Mouse (Mus musculus): ENCODE results near the gene Tcf20. TPM values are rescaled to one million over a fixed set of nuclear protein-coding genes. Genes with fewer than 3 reads are reported as not detected.

Gene Tcf20
- total and polyA plus RNA-seq, 3 experiments, result 34.7 to 92.0 (median 91.8) TPM

DNA sequence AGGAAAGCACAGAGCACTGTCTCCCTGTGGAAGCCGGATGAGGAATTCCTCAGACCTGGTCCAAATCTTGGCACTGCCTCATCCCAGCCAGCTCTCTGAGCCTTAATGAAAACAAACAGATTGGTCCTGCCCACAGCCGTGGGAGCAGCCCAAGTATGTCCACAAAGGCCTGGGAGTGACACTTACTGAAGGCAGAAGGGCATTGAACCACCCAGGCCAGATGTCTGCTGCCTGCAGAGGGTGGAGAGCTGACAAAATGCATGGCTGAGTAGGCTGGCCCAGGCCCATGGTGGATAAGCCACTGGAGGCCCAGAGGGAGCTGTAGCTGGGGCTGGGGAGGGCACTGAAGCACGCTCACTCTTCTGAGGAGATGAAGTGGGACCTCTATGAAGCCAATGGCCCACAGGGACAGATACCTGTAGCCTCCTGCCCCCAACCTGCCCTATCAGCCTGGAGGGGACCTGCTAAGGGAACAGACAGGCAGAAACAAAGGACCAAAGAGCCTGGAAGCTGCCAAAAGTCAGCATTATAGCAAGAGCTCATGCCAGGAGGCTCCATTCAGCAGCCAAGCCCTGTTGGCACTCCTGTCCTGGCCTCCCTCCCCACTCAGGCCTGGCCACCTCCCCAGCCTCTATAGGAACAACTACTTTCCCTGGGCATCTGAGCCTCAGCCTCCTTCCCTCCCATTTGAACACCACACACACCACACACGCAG lies 54.6 kb downstream of the Tcf20 start:
- no peak for DNase-seq (ENCODE audit: low read depth, low spot score)
- no peak overlapping the region for H3K9ac ChIP-seq (ENCODE audit: control insufficient read depth, low read depth, low read length, poor library complexity, severe bottlenecking)
- TF ChIP-seq NELFE (IDR thresholded peaks at IDR 0.05; ENCODE audit: low read depth, low read length), result no peak
- TF ChIP-seq MAZ (IDR thresholded peaks at IDR 0.05; ENCODE audit: low read depth, low read length), result no peak
- no peak for TF ChIP-seq MYC (IDR thresholded peaks at IDR 0.05; ENCODE audit: low read depth, low read length)
- no peak for TF ChIP-seq ZC3H11A (IDR thresholded peaks at IDR 0.05; ENCODE audit: low read depth, low read length)
- TF ChIP-seq KAT2A (conservative IDR thresholded peaks at IDR 0.05; ENCODE audit: low read depth, low read length), result no peak
- no peak for TF ChIP-seq NRF1 (IDR thresholded peaks at IDR 0.05; ENCODE audit: insufficient read depth, low read depth, low read length, poor library complexity, severe bottlenecking)
- no peak for TF ChIP-seq SIN3A (IDR thresholded peaks at IDR 0.05; ENCODE audit: low read length)
- no peak for TF ChIP-seq JUND (IDR thresholded peaks at IDR 0.05; ENCODE audit: low read depth, low read length)
- TF ChIP-seq CHD1 (IDR thresholded peaks at IDR 0.05; ENCODE audit: low read depth, low read length), result no peak
- TF ChIP-seq USF2 (IDR thresholded peaks at IDR 0.05; ENCODE audit: borderline replicate concordance in 1 of 2, insufficient read depth in 1 of 2, low read depth in 1 of 2, low read length in 2 of 2), result no peak
- no peak for TF ChIP-seq TAL1 (IDR thresholded peaks at IDR 0.05; ENCODE audit: low read length)
- TF ChIP-seq POLR2A (IDR thresholded peaks at IDR 0.05; ENCODE audit: control insufficient read depth in 1 of 2, insufficient read depth in 1 of 2, low read depth in 1 of 2, low read length in 2 of 2, poor library complexity in 1 of 2), result no peak
- TF ChIP-seq GABPA (IDR thresholded peaks at IDR 0.05; ENCODE audit: low read depth, low read length), result no peak
- no peak for TF ChIP-seq ETS1 (IDR thresholded peaks at IDR 0.05; ENCODE audit: low read depth, low read length)
- no peak for TF ChIP-seq MXI1 (IDR thresholded peaks at IDR 0.05; ENCODE audit: low read depth, low read length)
- H3K79me2 ChIP-seq (ENCODE audit: control insufficient read depth, insufficient read depth, low read length, poor library complexity), result no peaks in the 10 kb centered on the region
- no peaks in the 10 kb centered on the region for H3K4me1 ChIP-seq (ENCODE audit: control insufficient read depth in 1 of 2, insufficient read depth in 2 of 2, low read length in 2 of 2)
- H3K4me3 ChIP-seq (ENCODE audit: control insufficient read depth in 1 of 2, insufficient read depth in 1 of 2, low read depth in 2 of 2, low read length in 2 of 2), result no peak overlapping the region
- no peak overlapping the region for H3K27ac ChIP-seq (ENCODE audit: control insufficient read depth, low read depth, low read length)
- H3K27me3 ChIP-seq (ENCODE audit: control insufficient read depth in 1 of 2, insufficient read depth in 2 of 2, low read length in 2 of 2), result peaks cover 0 to 3% of the 10 kb centered on the region in 2 experiments
- no peaks in the 10 kb centered on the region for H3K36me3 ChIP-seq (ENCODE audit: control insufficient read depth in 1 of 2, insufficient read depth in 2 of 2, low read length in 2 of 2)
- H3K9me3 ChIP-seq (replicated peaks; ENCODE audit: insufficient read depth, low read length), result no peaks in the 10 kb centered on the region

DNA sequence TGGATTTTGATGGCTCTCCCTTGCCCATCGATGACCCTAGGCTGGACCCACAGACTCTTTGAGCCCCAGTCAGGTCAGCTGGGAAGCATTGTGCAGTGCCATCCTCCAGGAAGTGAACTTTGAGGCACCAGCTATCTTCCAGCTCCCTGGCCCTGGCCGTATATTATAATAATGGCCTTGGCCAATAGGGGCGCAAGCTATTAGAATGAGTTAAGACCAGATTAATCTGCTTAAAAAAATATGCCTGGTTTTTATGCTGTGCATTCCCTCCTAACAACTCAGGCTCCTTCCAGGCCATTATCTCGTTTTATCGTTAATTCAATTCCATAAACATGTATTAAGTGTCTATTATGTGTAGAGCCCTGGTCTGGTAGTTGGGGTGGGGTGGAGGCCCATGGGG lies 56.2 kb downstream of the Tcf20 start:
- Histone ChIP-seq H3K27me3 (ENCODE audit: control insufficient read depth in 1 of 2, insufficient read depth in 2 of 2, low read length in 2 of 2) (peaks cover 3 to 9% of the 10 kb centered on the region in 2 experiments), H3K27ac (ENCODE audit: control insufficient read depth, low read depth, low read length) (no peak overlapping the region), H3K4me1 (ENCODE audit: control insufficient read depth in 1 of 2, insufficient read depth in 2 of 2, low read length in 2 of 2) (no peaks in the 10 kb centered on the region), H3K36me3 (ENCODE audit: control insufficient read depth in 1 of 2, insufficient read depth in 2 of 2, low read length in 2 of 2) (no peaks in the 10 kb centered on the region), H3K79me2 (ENCODE audit: control insufficient read depth, insufficient read depth, low read length, poor library complexity) (no peaks in the 10 kb centered on the region), H3K4me3 (ENCODE audit: control insufficient read depth in 1 of 2, insufficient read depth in 1 of 2, low read depth in 2 of 2, low read length in 2 of 2) (no peak overlapping the region), H3K9me3 (replicated peaks; ENCODE audit: insufficient read depth, low read length) (no peaks in the 10 kb centered on the region), H3K9ac (ENCODE audit: control insufficient read depth, low read depth, low read length, poor library complexity, severe bottlenecking) (no peak overlapping the region)
- TF ChIP-seq SMC3 (IDR thresholded peaks at IDR 0.05; ENCODE audit: low read depth, low read length), result no peak
- no peak for TF ChIP-seq USF1 (IDR thresholded peaks at IDR 0.05; ENCODE audit: low read depth, low read length)
- no peak for DNase-seq (ENCODE audit: low read depth, low spot score)

Data from MEL (cell line).